Mouse (Mus musculus) inflammation-experienced regulatory T-cells, adult 6 months (primary cell): ENCODE results near the gene Camkk2. TPM values are rescaled to one million over a fixed set of nuclear protein-coding genes. Genes with fewer than 3 reads are reported as not detected.
A peak's percentile ranks its signal among the peaks of the same experiment; 100 is the strongest.

Source experiments
- ATAC-seq: one replicate; pipeline ENCODE4 v1.8.0; 2017
- polyA plus RNA-seq, 3 experiments: library from polyadenylated mRNA; unstranded; fragments of 100-300 nt; shearing (Covaris generic); gene quantifications; one replicate each; pipeline ENCODE4 v1.2.1; 2017

Gene Camkk2
- polyA plus RNA-seq, 3 experiments from 2014 or later, result 2.9 to 4.3 (median 3.3) TPM

- no peak for ATAC-seq
Measured at GRCm38 (mm10) chr5:122780791-122781432, 1.7 kb upstream of the Camkk2 start.

- peak; percentile 25 for ATAC-seq
Measured at GRCm38 (mm10) chr5:122778231-122779226, 680 bp downstream of the Camkk2 start.

- ATAC-seq, result no peak
Measured at GRCm38 (mm10) chr5:122777322-122777721, 1.9 kb downstream of the Camkk2 start.

GRCm38 (mm10) chr5:122775646-122776286 lies 3.4 kb downstream of the Camkk2 start:
- ATAC-seq, result no peak

- no peak for ATAC-seq
Measured at GRCm38 (mm10) chr5:122774743-122775611, 4.2 kb downstream of the Camkk2 start.

GRCm38 (mm10) chr5:122773756-122774155 lies 5.5 kb downstream of the Camkk2 start:
- no peak for ATAC-seq

GRCm38 (mm10) chr5:122771428-122771827 lies 7.8 kb downstream of the Camkk2 start:
- ATAC-seq, result no peak

- no peak for ATAC-seq
Measured at GRCm38 (mm10) chr5:122770806-122771261, 8.4 kb downstream of the Camkk2 start.

GRCm38 (mm10) chr5:122770304-122770703 lies 8.9 kb downstream of the Camkk2 start:
- ATAC-seq, result no peak

- ATAC-seq, result no peak
Measured at GRCm38 (mm10) chr5:122769101-122769568, 10.1 kb downstream of the Camkk2 start.

- no peak for ATAC-seq
Measured at GRCm38 (mm10) chr5:122767283-122767682, 11.9 kb downstream of the Camkk2 start.

- ATAC-seq, result no peak
Measured at GRCm38 (mm10) chr5:122764032-122764464, 15.2 kb downstream of the Camkk2 start.

GRCm38 (mm10) chr5:122763271-122764031 lies 15.8 kb downstream of the Camkk2 start:
- no peak for ATAC-seq

- no peak for ATAC-seq
Measured at GRCm38 (mm10) chr5:122756680-122757079, 22.5 kb downstream of the Camkk2 start.

GRCm38 (mm10) chr5:122756144-122756543 lies 23.1 kb downstream of the Camkk2 start:
- ATAC-seq, result no peak

- no peak for ATAC-seq
Measured at GRCm38 (mm10) chr5:122755620-122756019, 23.6 kb downstream of the Camkk2 start.

- no peak for ATAC-seq
Measured at GRCm38 (mm10) chr5:122754477-122754876, 24.7 kb downstream of the Camkk2 start.

GRCm38 (mm10) chr5:122747950-122748349 lies 31.3 kb downstream of the Camkk2 start:
- ATAC-seq, result no peak

GRCm38 (mm10) chr5:122743880-122744422 lies 35.3 kb downstream of the Camkk2 start:
- no peak for ATAC-seq

GRCm38 (mm10) chr5:122736761-122737160 lies 42.4 kb downstream of the Camkk2 start:
- ATAC-seq, result no peak

GRCm38 (mm10) chr5:122735853-122736252 lies 43.4 kb downstream of the Camkk2 start:
- ATAC-seq, result no peak
